Mouse (Mus musculus) liver, embryonic 11.5 days (tissue): Measurements from ENCODE around the gene Chchd3. TPM values are rescaled to one million over a fixed set of nuclear protein-coding genes. Genes with fewer than 3 reads are reported as not detected.

Source experiments
- ATAC-seq: fragments of 200-750 bp; cut with Nextera tagmentation; replicated peaks from 2 replicates; pipeline ENCODE4 v1.8.0; 2017; ENCODE audit warnings: moderate number of reproducible peaks, mild to moderate bottlenecking, moderate TSS enrichment, moderate library complexity; ENCODE audit not compliant: low FRiP score
- DNase-seq: peaks from one replicate; pipeline ENCODE4 v3.0.0-alpha.2; 2017; ENCODE audit warnings: low spot score
- H3K27ac ChIP-seq: fragments of 300-500 bp; sonication (generic); 2 replicates; pipeline ENCODE4 v1.5.1; 2014; ENCODE audit warnings: mild to moderate bottlenecking, low read depth, low read length, control low read depth
- H3K27me3 ChIP-seq: fragments of 300-500 bp; sonication (generic); replicated peaks from 2 replicates; pipeline ENCODE4 v1.6.1; 2014; ENCODE audit warnings: low read length, mixed read lengths; ENCODE audit not compliant: control insufficient read depth, insufficient read depth
- H3K36me3 ChIP-seq: fragments of 300-500 bp; sonication (generic); 2 replicates; pipeline ENCODE4 v1.6.1; 2014; ENCODE audit warnings: mild to moderate bottlenecking, low read length, moderate library complexity, mixed read lengths; ENCODE audit not compliant: control insufficient read depth, insufficient read depth
- H3K4me1 ChIP-seq: fragments of 300-500 bp; sonication (generic); replicated peaks from 2 replicates; pipeline ENCODE4 v1.6.1; 2014; ENCODE audit warnings: low read length, mixed read lengths; ENCODE audit not compliant: control insufficient read depth, insufficient read depth
- H3K4me2 ChIP-seq: fragments of 300-500 bp; sonication (generic); 2 replicates; pipeline ENCODE4 v1.6.1; 2014; ENCODE audit warnings: mild to moderate bottlenecking, control low read depth, moderate library complexity
- H3K4me3 ChIP-seq: fragments of 300-500 bp; sonication (generic); 2 replicates; pipeline ENCODE4 v1.5.1; 2014; ENCODE audit warnings: low read depth, low read length, control low read depth
- H3K9ac ChIP-seq: fragments of 300-500 bp; sonication (generic); 2 replicates; pipeline ENCODE4 v1.6.1; 2014; ENCODE audit warnings: low read depth, low read length, control low read depth
- H3K9me3 ChIP-seq: fragments of 300-500 bp; sonication (generic); 2 replicates; pipeline ENCODE4 v1.6.1; 2016; ENCODE audit warnings: low read length, inconsistent platforms, mixed read lengths; ENCODE audit not compliant: control insufficient read depth
- WGBS: fragments of 180-500 bp; shearing (Covaris S2); extraction: QIAGEN DNeasy Blood & Tissue Kit; methylation state at CpG from one replicate; pipeline ENCODE4 v1.1.7; 2014; 5-methylcytosine and 5-hydroxymethylcytosine counted together
- polyA plus RNA-seq: library from polyadenylated mRNA; unstranded; fragments of >200 nt; fragmentation: Nextera tagmentation; extraction: Ambion mirVana; gene quantifications from 2 replicates; pipeline ENCODE4 v1.2.1, GENCODE M21; 2014

Gene Chchd3
- polyA plus RNA-seq, 1 experiment from 2014 or later = 149 TPM

DNA sequence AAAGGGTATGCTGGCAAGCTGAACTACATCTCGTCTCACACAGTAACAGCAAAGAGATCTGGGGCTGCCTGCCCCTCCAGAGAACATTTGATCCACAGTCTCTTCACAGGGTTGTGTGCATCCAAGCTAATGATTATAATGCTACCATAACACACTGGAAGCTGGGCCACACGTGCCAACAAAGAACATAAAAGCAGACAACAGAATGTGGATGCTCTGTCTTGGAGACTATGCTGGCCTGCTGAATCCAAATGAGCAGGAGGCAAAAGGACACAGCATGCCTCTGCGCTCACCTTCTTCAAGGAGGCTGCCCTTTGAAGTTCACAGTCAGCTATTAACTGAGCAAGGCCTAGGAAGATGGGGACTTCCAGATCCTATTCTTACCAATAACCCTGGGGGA, 98.6 kb downstream of the Chchd3 start:
- peaks cover 2% of the 10 kb centered on the region; the same call in 1 of the 2 replicates for H3K36me3 ChIP-seq
- no peak overlapping the region for H3K9ac ChIP-seq
- DNase-seq (no peak), ATAC-seq (no peak)
- H3K27me3 ChIP-seq = no peaks in the 10 kb centered on the region
- H3K4me2 ChIP-seq = no peak overlapping the region
- WGBS = 86% methylated on average over 3 of the region's 3 CpGs
- 0 out of 2 replicates have a peak, but pooled peaks cover 2% of the 10 kb centered on the region for H3K4me1 ChIP-seq
- H3K27ac ChIP-seq = no peak overlapping the region
- H3K4me3 ChIP-seq = no peak overlapping the region
- H3K9me3 ChIP-seq = no peaks in the 10 kb centered on the region

- WGBS = 87% methylated on average over 5 of the region's 5 CpGs
- ATAC-seq = no peak
- Histone ChIP-seq H3K9ac (no peak overlapping the region), H3K27ac (no peak overlapping the region), H3K9me3 (no peaks in the 10 kb centered on the region), H3K4me3 (no peak overlapping the region), H3K4me2 (no peak overlapping the region), H3K36me3 (no peaks in the 10 kb centered on the region), H3K27me3 (no peaks in the 10 kb centered on the region), H3K4me1 (0 out of 2 replicates have a peak, but pooled peaks cover 2% of the 10 kb centered on the region)
- no peak for DNase-seq
Observed at GRCm38 (mm10) chr6:32959816-32960550, 100.1 kb downstream of the Chchd3 start.

DNA sequence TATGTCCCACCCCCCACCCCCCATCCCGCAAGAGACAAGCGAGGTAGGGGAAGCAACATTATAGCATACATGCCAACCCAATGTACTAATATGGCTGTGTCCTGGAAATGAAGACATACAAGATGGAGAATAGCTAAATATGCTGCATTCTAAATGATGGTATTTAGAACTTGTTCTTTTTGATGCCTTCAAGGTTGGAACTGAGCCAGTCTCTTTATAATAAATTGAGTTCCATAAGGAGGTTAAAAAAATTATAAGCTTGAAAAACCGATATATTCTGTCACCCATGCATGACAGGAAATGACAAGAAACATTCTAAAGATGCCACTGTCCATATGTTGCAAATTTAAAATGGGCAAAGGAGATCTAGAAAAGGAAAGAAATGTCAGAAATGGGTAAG, 104.6 kb downstream of the Chchd3 start:
- H3K9ac ChIP-seq = no peak overlapping the region
- ATAC-seq = no peak
- no peaks in the 10 kb centered on the region for H3K9me3 ChIP-seq
- no peaks in the 10 kb centered on the region for H3K27me3 ChIP-seq
- H3K4me2 ChIP-seq = no peak overlapping the region
- H3K36me3 ChIP-seq = no peaks in the 10 kb centered on the region
- no peak overlapping the region for H3K27ac ChIP-seq
- no peak for DNase-seq
- 92% methylated on average over 3 of the region's 3 CpGs for WGBS
- no peak overlapping the region for H3K4me3 ChIP-seq
- no peaks in the 10 kb centered on the region for H3K4me1 ChIP-seq

GRCm38 (mm10) chr6:32950973-32951372, 109.1 kb downstream of the Chchd3 start:
- WGBS = 83% methylated on average over 4 of the region's 4 CpGs
- Histone ChIP-seq H3K27me3 (no peaks in the 10 kb centered on the region), H3K36me3 (no peaks in the 10 kb centered on the region), H3K27ac (no peak overlapping the region), H3K9ac (no peak overlapping the region), H3K4me3 (no peak overlapping the region), H3K4me1 (no peaks in the 10 kb centered on the region; the same call in 1 of the 2 replicates), H3K4me2 (no peak overlapping the region), H3K9me3 (no peaks in the 10 kb centered on the region)
- ATAC-seq (no peak), DNase-seq (no peak)

DNA sequence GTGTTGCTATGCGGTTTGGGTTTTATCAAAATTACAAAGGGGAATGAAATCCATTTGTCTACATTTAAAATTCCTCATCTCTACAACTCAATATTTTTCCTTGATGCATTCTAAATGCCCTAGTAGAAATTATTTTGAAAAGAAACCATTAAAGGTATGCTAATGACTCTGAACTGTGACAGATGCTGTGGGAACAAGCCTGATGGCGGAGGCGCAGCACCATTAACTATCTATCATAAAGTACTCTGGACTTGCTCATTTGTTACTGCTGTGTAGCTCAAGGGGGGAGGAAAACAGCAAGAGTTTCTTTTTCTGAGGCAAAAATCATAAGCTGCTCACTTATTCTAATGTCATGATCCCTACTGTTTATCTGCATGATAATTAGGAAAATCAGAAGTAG, 110.4 kb downstream of the Chchd3 start:
- H3K9me3 ChIP-seq = no peaks in the 10 kb centered on the region
- 93% methylated on average over 3 of the region's 3 CpGs for WGBS
- DNase-seq = no peak
- no peak overlapping the region for H3K9ac ChIP-seq
- H3K27me3 ChIP-seq = no peaks in the 10 kb centered on the region
- no peaks in the 10 kb centered on the region for H3K36me3 ChIP-seq
- no peaks in the 10 kb centered on the region; the same call in 1 of the 2 replicates for H3K4me1 ChIP-seq
- H3K4me3 ChIP-seq = no peak overlapping the region
- ATAC-seq = no peak
- H3K27ac ChIP-seq = no peak overlapping the region
- no peak overlapping the region for H3K4me2 ChIP-seq

GRCm38 (mm10) chr6:32947225-32947624, 112.8 kb downstream of the Chchd3 start:
- Histone ChIP-seq H3K4me2 (no peak overlapping the region), H3K9me3 (no peaks in the 10 kb centered on the region), H3K36me3 (no peaks in the 10 kb centered on the region), H3K9ac (no peak overlapping the region), H3K27ac (no peak overlapping the region), H3K4me1 (no peaks in the 10 kb centered on the region; the same call in 1 of the 2 replicates), H3K4me3 (no peak overlapping the region), H3K27me3 (no peaks in the 10 kb centered on the region)
- ATAC-seq (no peak), DNase-seq (no peak)
- WGBS = 53% methylated on average over 6 of the region's 6 CpGs

DNA sequence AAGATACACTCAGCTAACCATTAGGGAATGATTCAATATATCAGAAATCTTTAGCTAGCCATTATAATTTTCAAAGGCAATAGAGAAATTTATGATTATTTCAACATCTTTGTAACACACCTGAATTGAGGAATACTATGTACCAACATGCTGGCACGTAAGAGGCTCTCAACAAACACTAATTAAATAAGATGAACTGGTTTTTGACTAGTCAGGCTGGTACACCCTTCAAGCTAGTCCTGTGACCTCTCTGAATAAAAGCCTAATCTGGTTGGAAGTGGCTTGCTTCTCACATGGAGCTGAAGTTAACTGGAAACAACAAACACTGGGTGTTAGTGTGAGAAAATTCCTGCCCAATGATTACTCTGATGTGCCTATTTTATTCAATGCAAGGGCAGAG, 115.1 kb downstream of the Chchd3 start:
- H3K9me3 ChIP-seq = no peaks in the 10 kb centered on the region
- H3K4me1 ChIP-seq = no peaks in the 10 kb centered on the region; the same call in 1 of the 2 replicates
- ATAC-seq (no peak), DNase-seq (no peak)
- H3K4me3 ChIP-seq = no peak overlapping the region
- 91% methylated on average over 1 of the region's 1 CpGs for WGBS
- H3K4me2 ChIP-seq = no peak overlapping the region
- no peaks in the 10 kb centered on the region for H3K36me3 ChIP-seq
- no peak overlapping the region for H3K27ac ChIP-seq
- no peaks in the 10 kb centered on the region for H3K27me3 ChIP-seq
- H3K9ac ChIP-seq = no peak overlapping the region

GRCm38 (mm10) chr6:32943651-32944050, 116.4 kb downstream of the Chchd3 start:
- ATAC-seq = no peak
- Histone ChIP-seq H3K4me3 (no peak overlapping the region), H3K4me1 (no peaks in the 10 kb centered on the region; the same call in 1 of the 2 replicates), H3K4me2 (no peak overlapping the region), H3K9me3 (no peaks in the 10 kb centered on the region), H3K9ac (no peak overlapping the region), H3K36me3 (no peaks in the 10 kb centered on the region), H3K27me3 (no peaks in the 10 kb centered on the region), H3K27ac (no peak overlapping the region)
- no peak for DNase-seq
- 89% methylated on average over 4 of the region's 4 CpGs for WGBS

GRCm38 (mm10) chr6:32940299-32940698, 119.8 kb downstream of the Chchd3 start:
- H3K9me3 ChIP-seq = no peaks in the 10 kb centered on the region
- no peak for ATAC-seq
- H3K27me3 ChIP-seq = no peaks in the 10 kb centered on the region
- peaks cover 2% of the 10 kb centered on the region for H3K4me1 ChIP-seq
- no peaks in the 10 kb centered on the region for H3K36me3 ChIP-seq
- no peak overlapping the region for H3K9ac ChIP-seq
- no peak overlapping the region for H3K27ac ChIP-seq
- no peak overlapping the region for H3K4me3 ChIP-seq
- WGBS = 49% methylated on average over 11 of the region's 11 CpGs
- no peak for DNase-seq
- no peak overlapping the region for H3K4me2 ChIP-seq
